Mouse (Mus musculus): ENCODE measurements around the gene Ms4a4c.
"Not testable (repeated sequence)": the region's sequence is repeated elsewhere in the genome, so short reads cannot be mapped to it uniquely, and the experiment has no call there.

Gene Ms4a4c

DNA sequence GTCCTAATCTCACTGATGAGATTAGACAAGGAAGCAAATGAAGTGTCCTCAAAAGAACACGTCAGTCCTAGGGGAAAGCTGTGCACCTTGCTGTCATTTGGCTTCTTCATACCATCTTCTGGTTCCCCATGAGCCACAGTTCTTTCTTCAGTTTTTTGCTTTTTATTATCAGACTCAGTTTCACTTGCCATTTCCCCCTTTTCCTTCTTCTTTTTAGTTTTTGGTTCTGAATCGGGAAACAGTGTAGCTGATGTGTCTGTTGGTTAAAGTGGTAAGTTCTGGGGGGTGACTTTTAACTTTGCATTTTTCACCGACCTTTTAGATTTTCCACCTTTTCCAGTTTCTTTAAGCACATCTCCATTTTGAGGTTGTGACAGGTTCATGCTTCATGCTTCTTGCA, at the start of gene Ms4a4c:
Gene Ms4a4c (plus strand): TSS at position 244 of the 400 bp plus-strand sequence.
- no peak for DNase-seq

DNA sequence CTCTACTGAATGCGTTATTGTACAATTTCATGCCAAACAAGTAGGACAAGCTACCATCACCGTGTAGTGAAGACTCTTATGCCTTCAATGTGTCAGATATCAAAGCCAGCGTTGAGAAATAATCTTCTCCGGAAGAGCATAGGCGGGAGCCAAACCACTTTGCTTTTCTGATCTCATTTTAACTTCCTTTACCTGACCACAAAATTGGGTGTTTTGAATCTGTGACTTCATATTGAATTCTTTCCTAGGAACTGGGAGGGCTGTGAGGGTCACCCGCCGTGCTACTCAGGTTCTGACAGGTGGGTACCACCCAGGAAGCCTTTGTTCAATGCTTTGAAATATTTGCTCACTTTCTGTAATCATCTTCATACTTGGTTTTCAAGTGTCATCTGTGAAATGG, 48.8 kb upstream of the Ms4a4c start:
- DNase-seq: no peak

DNA sequence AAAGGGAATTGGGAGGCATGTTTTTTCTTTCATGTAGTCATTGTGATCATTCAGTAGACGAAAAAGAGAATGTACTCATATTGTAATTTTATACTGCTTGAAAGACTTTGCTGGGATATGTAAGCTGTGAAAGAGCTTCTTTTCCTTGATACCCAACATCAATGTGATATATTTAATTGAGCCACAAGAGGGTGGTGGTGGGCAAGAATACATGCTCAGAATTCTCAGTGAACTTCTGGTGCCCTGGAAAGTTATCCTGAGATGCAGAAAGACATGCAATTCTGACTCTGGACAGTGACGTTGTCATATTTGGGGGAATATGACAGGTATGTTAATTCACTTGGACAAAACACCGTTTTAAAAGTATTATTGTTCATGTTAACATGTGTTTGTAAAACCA, 44.5 kb upstream of the Ms4a4c start:
- no peak for DNase-seq

DNA sequence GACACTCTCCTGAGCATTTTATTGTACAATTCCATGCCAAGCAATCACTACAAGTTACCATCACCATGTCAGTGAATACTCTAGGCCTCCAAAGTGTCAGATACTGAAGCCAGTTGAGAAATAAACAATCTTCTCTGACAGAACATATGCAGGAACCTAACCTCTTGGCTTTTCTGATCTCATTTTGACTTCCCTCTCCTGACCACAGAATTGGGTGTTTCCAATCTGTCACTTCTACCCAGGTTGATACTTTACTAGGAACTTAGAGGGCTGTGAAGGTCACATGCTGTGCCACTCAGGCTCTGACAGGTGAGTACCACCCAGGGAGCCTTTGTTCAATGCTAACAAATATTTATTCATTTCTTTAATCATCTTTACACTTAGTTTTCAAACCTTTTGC, 42.6 kb upstream of the Ms4a4c start:
- no peak for DNase-seq

DNA sequence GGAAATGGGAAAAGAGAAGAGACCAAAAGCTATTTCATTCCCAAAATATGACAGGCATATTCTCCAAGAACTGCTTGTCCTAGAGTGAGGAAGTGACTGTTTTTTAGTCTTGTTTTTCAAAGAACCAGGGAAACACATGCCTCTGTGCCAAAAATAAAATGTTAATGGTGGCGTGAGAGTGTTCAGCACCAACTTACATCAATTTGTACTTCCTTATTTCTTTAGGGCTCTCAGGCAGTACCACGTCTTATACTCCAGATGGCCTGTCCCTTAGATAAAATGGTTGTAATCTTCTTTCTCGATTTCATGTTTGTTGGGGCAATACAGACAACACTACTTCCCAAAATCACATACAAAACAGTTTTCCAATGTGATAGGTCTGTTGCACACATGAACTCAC, 36.3 kb upstream of the Ms4a4c start:
- DNase-seq: no peak

DNA sequence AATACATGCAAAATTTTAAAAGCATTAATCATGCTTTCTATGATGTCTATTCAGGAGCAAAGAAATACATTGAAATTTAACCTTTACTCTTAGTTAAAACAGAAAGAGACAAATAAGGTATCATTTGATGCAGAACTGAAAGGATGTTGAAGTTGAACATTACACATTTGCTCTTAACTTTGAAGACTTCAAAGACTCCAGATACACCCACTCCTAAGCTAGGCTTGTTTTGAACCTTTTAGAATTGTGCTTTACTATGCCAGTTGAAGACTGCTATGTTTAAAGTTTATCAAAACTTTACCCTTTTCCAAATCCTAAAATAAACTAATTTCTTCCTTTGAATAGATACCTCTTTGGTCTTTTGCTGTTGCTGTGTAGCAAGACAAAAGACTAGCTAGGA, 33.4 kb upstream of the Ms4a4c start:
- no peak for DNase-seq

DNA sequence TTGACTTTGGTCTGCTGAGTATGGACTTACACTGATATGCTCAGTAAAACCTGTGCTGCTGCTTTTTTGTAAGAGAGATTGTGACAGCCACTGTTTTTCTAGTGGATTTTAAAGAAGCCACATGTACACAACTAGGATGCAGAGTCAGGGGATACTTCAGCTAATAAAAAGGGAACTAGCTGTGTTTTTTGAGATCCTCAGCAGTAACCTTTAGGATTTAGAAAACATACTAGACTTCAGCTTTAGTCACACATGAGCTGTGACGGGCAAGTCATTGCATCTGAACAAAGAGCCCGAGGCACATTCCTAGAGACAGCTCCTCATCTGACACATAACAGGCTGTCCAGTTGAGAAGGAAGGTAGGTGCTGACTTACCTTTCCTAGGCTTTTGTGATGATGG, 29.3 kb upstream of the Ms4a4c start, which contains the start of gene Ms4a4a:
Gene Ms4a4a (plus strand): TSS at position 251 of the 400 bp plus-strand sequence.
- DNase-seq: no peak

DNA sequence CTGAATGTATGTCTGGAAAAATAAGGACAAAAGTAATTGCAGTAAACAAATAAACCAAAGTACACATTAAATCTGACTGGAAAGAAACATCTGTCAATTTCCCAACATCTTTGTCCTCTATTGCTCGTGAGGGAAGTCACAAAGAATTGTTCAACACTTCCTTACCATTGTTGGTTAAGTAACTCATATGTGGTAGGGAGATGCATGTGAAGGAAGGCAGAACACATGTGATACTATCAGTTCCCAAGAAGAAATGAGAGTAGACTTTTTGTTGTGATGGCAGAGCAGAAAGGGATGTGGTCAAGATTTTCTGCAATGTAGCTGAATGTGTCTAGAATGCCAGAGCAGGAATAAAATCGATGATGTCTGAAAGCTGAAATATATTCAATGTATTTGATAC, 28.2 kb upstream of the Ms4a4c start:
- no peak for DNase-seq

DNA sequence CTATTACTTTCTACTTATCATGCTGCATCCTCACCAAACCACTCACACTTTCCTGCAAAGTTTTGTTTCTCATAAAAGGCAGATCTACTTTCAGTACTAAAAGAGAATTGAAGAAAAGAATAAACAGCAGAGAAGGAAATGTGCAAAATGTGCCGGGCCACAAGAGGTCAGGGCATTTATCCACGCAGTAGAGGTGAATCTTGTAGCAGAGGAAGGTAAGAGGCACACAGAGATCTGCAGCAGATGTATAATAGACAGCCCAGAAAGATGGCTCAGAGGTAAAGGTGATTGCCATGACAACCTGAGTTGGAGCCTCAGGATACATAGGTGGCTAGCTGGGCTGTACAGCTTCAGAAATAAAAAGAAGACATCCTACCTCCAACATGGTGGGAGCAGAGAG, 17.5 kb upstream of the Ms4a4c start:
- no peak for DNase-seq

DNA sequence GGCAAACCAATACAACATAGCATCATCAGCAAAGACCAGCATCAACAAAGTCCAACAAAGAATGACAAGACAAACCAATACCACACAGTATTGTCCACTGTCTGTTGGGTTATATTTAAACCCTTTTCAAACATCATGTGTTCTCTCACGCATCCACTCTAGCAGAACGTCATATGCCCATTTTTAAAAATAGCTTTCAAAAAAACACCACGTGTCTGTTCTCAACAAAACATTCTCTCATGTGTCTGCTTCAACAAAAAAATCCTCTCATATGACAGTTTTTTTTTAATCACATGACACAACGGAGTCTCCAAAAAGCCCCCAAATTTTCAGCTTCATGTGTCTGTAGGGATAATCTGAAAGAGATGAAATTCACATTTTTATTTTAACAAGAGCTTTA, 16.9 kb upstream of the Ms4a4c start:
- no peak for DNase-seq

DNA sequence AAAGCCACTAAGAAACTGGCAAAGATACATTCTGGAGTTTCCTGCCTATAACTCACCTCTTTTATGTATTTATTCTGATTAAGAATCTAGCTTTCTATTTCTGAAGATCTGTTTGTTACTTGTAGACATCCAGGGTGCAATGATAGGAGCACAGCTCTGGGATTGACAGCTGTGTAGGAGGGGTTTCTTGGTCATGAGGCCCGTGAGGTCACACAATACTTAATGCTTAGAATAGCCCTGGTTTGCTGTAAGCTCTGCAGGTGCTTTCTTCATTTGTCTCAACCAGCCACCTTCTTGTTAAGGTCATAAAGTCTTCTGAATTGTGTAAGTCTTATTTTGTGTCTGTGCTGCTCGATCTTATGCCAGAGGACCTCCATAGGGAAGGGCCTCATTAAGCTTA, 15.6 kb upstream of the Ms4a4c start:
- no peak for DNase-seq

DNA sequence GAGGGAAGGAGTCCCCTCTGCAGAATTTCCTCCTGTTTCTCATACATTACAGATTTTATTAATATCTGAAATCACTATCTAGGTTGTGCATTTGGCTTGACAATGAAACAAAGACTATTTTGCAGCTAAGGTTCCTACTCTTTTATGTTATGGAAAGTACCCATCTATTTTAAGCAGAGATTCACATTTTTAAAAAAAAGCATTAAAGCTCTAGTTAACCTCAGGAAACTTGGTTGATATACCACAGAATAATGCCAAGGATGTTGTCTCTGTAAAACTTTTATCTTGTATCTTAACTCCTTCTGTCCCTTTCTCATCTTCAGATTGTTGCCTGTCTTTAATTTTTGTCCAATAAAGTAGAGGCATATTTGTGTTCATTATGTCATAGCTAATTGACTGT, 8.8 kb upstream of the Ms4a4c start:
- no peak for DNase-seq

DNA sequence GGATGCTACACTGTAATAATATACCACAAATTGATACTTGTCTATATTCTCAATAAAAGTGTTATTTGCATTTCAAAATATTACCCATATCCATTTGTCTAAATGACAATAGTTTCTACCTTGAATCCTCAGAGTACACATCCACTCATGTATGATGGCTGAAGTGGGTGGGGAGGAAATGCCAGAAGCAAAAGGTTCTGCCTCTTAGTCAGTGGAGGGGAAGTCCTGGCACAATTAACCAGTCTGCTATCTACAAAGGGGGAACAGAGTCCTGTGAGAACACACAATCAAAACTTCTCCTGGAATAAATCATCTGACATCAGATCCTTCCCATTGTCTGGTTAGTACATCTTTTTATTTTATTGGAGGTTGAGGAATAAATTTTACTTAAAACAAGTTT, 2.9 kb downstream of the Ms4a4c start:
- no peak for DNase-seq

DNA sequence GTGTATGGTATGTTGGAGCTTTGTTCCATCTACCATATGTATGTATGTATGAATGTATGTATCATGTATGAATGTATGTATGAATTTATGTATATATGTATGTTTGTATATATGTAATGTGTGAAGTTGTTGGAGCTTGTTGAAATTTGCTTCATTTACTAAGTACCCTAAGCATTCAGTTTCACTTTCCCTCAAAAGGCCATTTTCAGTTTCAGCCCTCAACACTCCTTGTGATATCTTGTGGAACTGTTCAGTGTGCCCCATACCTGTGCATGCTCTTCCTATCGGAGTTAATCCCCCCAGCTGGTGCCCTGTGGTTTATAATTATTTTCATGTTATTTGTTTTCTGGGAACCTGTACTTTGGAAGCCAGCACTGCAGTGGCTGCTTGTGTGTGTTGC, 4.0 kb downstream of the Ms4a4c start:
- DNase-seq: no peak

DNA sequence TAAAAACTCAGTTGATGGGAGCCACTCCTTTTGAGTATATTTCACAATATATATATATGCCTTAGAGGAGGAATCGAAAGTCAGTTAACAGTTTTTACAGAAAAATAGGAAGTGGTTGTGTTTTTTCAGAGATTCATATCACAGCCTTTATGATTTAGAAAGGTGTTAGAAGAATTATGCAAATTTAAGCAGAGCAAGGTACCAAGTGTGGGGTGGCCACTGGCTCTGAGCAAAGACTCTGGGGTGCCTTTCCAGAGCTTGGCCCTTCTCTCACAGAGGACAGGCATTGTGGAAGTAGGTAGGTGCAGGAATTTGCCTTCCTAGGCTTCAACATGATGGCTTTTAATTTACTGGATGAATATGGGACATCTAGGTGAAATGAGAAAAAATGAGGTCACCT, 7.1 kb downstream of the Ms4a4c start:
- DNase-seq: no peak

DNA sequence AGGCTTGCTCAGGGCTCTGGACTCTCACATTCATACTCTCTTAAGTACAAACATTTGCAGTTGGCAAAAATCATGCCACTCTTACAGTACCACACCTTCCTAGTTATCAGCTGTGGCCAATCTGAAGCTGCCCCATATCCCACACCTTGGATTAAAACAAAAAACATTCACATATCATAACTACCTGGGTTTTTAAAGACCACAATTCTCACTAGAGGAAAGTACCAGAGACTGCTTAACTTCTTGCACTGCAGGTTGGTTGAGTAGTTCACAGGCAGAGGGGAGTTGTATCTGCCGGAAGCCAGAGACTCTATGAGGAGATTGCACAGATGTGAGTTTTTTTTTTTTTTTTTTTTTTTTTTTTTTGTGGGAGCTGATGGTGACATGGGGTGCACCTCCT, 9.5 kb downstream of the Ms4a4c start:
- DNase-seq: no peak

DNA sequence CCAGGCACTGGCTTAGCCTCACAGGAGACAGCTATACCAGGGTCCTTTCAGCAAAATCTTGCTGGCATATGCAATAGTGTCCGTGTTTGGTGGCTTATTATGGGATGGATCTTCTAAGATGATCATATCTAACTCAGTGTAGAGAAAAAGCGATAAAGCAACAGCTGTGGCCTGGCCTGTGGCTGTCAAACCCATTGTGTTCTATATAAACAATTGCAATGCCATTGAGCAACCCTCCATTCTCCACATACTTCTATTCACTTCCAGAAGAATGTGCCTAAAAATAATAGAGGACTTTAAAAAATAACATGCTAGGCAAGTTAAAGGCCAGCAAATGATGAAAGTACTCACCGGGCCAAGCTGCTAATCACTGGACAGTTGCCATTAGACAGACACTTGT, 11.0 kb downstream of the Ms4a4c start:
- no peak for DNase-seq

DNA sequence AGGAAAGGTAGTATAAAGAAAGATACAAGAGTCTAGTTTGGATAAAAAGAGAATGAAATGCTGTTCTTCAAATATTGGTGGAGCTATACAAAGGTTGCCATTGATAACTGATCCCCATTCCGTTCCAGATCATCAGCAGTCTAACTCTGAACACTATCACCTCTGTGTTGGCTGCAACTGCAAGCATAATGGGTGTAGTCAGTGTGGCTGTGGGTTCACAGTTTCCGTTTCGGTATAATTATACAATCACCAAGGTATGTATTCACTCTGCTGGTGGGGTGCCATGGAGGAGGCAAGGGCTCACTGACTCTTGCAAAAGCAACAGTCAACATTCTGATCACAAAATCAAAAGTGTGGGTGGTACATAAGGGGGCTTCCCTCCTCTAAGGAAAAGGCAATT, 14.3 kb downstream of the Ms4a4c start:
- not testable (repeated sequence) for DNase-seq

DNA sequence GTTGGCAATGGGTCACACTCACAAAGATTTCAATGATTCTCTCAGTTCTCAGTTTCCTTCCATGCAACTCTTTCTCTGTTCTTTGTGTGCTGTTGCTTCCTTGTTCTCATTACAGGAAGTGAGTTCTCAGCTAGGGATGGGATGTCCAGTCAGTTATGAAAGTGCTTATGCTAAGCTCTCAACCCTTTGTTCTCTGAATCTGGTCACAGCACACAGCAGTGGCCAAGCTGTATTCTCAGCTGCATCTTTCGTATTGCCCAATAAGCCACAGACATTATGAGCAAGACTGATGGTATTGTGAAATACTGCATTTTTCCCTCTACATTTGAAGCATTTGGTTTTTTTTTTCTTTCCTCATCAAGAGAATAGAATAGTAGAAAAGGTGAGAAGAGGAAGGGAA, 26.6 kb downstream of the Ms4a4c start:
- DNase-seq: not testable (repeated sequence)

DNA sequence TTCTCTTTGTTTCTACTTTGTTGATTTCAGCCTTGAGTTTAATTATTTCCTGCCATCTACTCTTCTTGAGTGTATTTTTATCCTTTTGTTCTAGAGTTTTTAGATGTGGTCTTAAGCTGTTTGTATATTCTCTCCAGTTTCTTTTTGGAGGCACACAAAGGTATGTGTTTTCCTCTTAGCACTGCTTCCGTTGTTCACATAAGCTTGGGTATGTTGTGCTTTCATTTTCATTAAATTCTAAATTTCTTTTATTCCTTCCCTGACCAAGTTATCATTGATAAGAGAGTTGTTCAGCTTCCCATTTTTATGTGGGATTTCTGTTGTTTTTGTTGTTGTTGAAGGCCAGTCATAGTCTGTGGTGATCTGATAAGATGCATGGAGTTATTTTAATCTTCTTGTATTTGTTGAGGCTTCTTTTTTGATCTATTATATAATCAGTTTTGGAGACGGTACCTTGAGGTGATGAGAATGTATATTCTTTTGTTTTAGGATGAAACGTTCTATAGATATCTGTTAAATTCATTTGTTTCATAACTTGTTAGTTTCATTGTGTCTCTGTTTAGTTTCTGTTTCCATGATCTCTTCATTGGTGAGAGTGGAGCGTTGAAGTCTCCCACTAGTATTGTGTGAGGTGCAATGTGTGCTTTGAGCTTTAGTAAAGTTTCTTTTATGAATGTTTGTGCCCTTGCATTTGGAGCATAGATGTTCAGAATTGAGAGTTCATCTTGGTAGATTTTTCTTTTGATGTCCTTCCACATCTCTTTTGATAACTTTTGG, 30.7 kb downstream of the Ms4a4c start:
- no peak for DNase-seq

DNA sequence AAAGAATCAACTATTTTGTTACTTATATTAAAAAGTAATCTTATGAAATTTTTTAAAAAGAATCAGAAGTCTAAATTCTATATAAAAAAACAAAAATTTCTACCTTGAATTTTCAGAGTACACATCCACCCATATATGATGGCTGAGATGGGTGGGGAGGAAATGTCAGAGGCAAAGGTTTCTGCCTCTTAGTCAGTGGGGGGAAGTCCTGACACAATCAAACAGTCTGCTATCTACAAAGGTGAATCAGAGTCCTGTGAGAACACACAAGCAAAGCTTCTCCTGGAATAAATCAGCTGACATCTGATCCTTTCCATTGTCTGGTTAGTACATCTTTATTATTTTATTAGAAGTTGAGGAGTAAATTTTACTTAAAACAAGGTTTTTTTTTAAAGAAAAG, 38.8 kb downstream of the Ms4a4c start, which contains the start of gene Ms4a4b:
Gene Ms4a4b (plus strand): TSS at position 216 of the 400 bp plus-strand sequence.
- DNase-seq: no peak

DNA sequence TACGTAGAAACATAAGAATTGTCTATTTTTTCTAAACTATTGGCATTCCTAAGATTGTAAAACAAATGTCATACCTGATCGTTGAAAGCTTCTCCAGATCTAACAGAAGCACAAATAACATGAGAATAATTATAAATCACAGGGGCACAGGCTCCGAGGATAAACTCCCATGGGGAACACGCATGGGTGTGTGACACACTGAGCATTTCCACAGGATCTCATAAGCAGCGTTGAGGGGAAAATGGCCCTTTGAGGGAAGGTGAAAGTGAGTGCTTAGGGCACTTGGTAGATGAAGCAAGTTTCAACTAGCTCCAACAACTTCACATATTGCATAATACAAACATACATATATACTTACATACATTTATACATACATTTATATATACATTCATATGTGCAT, 39.4 kb downstream of the Ms4a4c start:
- DNase-seq: no peak

DNA sequence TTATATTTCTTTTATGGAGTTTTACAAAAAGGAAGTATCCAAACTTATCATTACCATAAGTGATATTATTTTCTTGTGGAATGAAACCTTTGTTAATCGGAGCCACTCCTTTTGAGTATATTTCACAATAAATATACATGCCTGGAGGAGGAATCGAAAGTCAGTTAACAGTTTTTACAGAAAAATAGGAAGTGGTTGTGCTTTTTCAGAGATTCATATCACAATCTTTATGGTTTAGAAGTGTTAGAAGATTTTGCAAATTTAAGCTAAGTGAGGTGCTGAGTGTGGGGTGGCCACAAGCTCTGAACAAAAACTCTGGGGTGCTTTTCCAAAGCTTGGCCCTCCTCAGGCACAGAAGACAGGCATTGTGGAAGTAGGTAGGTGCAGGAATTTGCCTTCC, 42.7 kb downstream of the Ms4a4c start:
- DNase-seq: no peak

DNA sequence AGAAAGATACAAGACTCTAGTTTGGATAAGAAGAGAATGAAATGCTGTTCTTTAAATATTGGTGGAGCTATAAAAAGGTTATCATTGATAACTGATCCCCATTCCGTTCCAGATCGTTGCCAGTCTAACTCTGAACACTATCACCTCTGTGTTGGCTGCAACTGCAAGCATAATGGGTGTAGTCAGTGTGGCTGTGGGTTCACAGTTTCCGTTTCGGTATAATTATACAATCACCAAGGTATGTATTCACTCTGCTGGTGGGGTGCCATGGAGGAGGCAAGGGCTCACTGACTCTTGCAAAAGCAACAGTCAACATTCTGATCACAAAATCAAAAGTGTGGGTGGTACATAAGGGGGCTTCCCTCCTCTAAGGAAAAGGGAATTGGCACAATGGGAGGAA, 54.5 kb downstream of the Ms4a4c start:
- DNase-seq: not testable (repeated sequence)

DNA sequence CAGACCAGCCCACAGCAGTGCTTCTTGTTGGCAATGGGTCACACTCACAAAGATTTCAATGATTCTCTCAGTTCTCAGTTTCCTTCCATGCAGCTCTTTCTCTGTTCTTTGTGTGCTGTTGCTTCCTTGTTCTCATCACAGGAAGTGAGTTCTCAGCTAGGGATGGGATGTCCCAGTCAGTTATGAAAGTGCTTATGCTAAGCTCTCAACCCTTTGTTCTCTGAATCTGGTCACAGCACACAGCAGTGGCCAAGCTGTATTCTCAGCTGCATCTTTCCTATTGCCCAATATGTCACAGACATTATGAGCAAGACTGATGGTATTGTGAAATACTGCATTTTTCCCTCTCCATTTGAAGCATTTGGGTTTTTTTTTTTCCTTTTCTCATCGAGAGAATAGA, 60.2 kb downstream of the Ms4a4c start:
- DNase-seq: not testable (repeated sequence)
